ENCODE assay signal across 11 mouse cellular contexts in genomic region chr11:120851132-120851531, GRCm38 (mm10). TPM values are rescaled to one million over a fixed set of nuclear protein-coding genes. Genes with fewer than 3 reads are reported as not detected.
DNase-seq lines count a peak whose midpoint lies in the region; ATAC-seq and TF ChIP-seq lines count a peak whose summit lies in the region.
"Had no signal": no experiment of that assay in that cellular context is flagged by ENCODE, and none has a peak within 500 bp of the region (broad histone marks: within the 10 kb centered on the region; RNA-seq: fewer than 3 reads in every experiment).

No protein-coding gene starts in this region.

- H3K27ac ChIP-seq in stomach, postnatal 0 days (replicated peaks) = peak overlapping the region; percentile 88
- no peak overlapping the region for H3K27ac ChIP-seq in heart, embryonic 11.5 days (ENCODE audit: low read depth, low read length)
- H3K27ac ChIP-seq: heart, embryonic 13.5 days; hindbrain, embryonic 15.5 days; macrophage had no signal

- H3K4me1 ChIP-seq in stomach, postnatal 0 days (replicated peaks; ENCODE audit: control insufficient read depth, insufficient read depth) = peaks cover 6% of the 10 kb centered on the region; the same call in 1 of the 2 replicates
- peaks cover 17% of the 10 kb centered on the region for H3K4me1 ChIP-seq in heart, embryonic 11.5 days (ENCODE audit: control insufficient read depth, insufficient read depth, low read length)
- H3K4me1 ChIP-seq: hindbrain, embryonic 15.5 days had no signal

- no peak for TF ChIP-seq CTCF in stomach, postnatal 0 days (IDR thresholded peaks at IDR 0.05; ENCODE audit: low read depth)

- no peak overlapping the region for H3K4me3 ChIP-seq in stomach, postnatal 0 days (ENCODE audit: low read depth, low read length)
- H3K4me3 ChIP-seq in heart, embryonic 11.5 days (ENCODE audit: low read depth, low read length) = no peak overlapping the region
- H3K4me3 ChIP-seq: heart, embryonic 13.5 days; hindbrain, embryonic 15.5 days had no signal

- no peak overlapping the region for H3K9ac ChIP-seq in stomach, postnatal 0 days (ENCODE audit: low read length)
- no peak overlapping the region for H3K9ac ChIP-seq in heart, embryonic 11.5 days (ENCODE audit: low read depth, low read length)
- H3K9ac ChIP-seq: heart, embryonic 13.5 days; hindbrain, embryonic 15.5 days had no signal

- no peak overlapping the region for H3K4me2 ChIP-seq in stomach, postnatal 0 days (replicated peaks; ENCODE audit: low read depth)
- no peak overlapping the region for H3K4me2 ChIP-seq in heart, embryonic 11.5 days
- H3K4me2 ChIP-seq: heart, embryonic 13.5 days; hindbrain, embryonic 15.5 days had no signal

- H3K9me3 ChIP-seq in stomach, postnatal 0 days (ENCODE audit: control insufficient read depth, low read length) = no peaks in the 10 kb centered on the region
- no peaks in the 10 kb centered on the region for H3K9me3 ChIP-seq in heart, embryonic 11.5 days (replicated peaks; ENCODE audit: control insufficient read depth, low read length)
- H3K9me3 ChIP-seq: heart, embryonic 13.5 days; hindbrain, embryonic 15.5 days had no signal

- WGBS in stomach, postnatal 0 days = 37% methylated on average over 1 of the region's 1 CpGs
- 61% methylated on average over 1 of the region's 1 CpGs for WGBS in heart, embryonic 11.5 days (ENCODE audit: insufficient replicate concordance)

- no peak for TF ChIP-seq EP300 in stomach, postnatal 0 days (optimal IDR thresholded peaks at IDR 0.05)

- peak; percentile 65 for ATAC-seq in stomach, postnatal 0 days (ENCODE audit: low FRiP score, low TSS enrichment)
- no peak for ATAC-seq in heart, embryonic 11.5 days (replicated peaks; ENCODE audit: insufficient number of reproducible peaks, low FRiP score, low TSS enrichment)

- DNase-seq in urinary bladder, postnatal 25 days (ENCODE audit: low spot score) = peak; percentile 29
- no peak for DNase-seq in urinary bladder, adult 2 months (ENCODE audit: low spot score)
- peak; percentile 17 for DNase-seq in induced T-regulatory cell, adult 2 months (ENCODE audit: low read depth)
- peak; percentile 67 to 76 for DNase-seq in kidney, postnatal 25 days
- no peak for DNase-seq in stomach, postnatal 0 days (ENCODE audit: low spot score)
- no peak for DNase-seq in heart, adult 8-10 months (ENCODE audit: low spot score)
- DNase-seq in spleen, postnatal 14 days (ENCODE audit: low spot score in 2 of 2) = no peak

- H3K36me3 ChIP-seq in stomach, postnatal 0 days (ENCODE audit: control insufficient read depth, insufficient read depth, low read length) = no peaks in the 10 kb centered on the region
- H3K36me3 ChIP-seq in heart, embryonic 11.5 days (ENCODE audit: control insufficient read depth, insufficient read depth, low read length) = no peaks in the 10 kb centered on the region
- H3K36me3 ChIP-seq: heart, embryonic 13.5 days; hindbrain, embryonic 15.5 days had no signal

- H3K27me3 ChIP-seq in stomach, postnatal 0 days (ENCODE audit: control insufficient read depth, insufficient read depth, low read length) = no peaks in the 10 kb centered on the region
- H3K27me3 ChIP-seq in heart, embryonic 11.5 days (ENCODE audit: control insufficient read depth, insufficient read depth, low read length) = no peaks in the 10 kb centered on the region
- H3K27me3 ChIP-seq: heart, embryonic 13.5 days; hindbrain, embryonic 15.5 days had no signal

RNA-seq across cellular contexts. Expression of gene Fasn, which starts 26.8 kb away (rescaled TPM):
- 187 and 188 TPM in 2 replicates for polyA plus RNA-seq in urinary bladder, adult 2 months (2012; rRNA removed)
- 16.0 and 19.7 TPM in 2 replicates for polyA plus RNA-seq in stomach, postnatal 0 days (2015; fragmentation: Nextera tagmentation; extraction: Ambion mirVana)
- 10 to 100 TPM; 12.0 to 18.1 (median 14.9) TPM for total RNA-seq in heart, adult 8-10 months (2022)
- polyA plus RNA-seq in heart, embryonic 11.5 days (2014; fragmentation: Nextera tagmentation; extraction: Ambion mirVana) = 33.9 and 42.6 TPM in 2 replicates

RNA-seq across cellular contexts. Expression of gene Dus1l, which starts 54.9 kb away (rescaled TPM):
- polyA plus RNA-seq in urinary bladder, adult 2 months (2012; rRNA removed) = 36.1 and 39.1 TPM in 2 replicates
- polyA plus RNA-seq in stomach, postnatal 0 days (2015; fragmentation: Nextera tagmentation; extraction: Ambion mirVana) = 39.8 and 42.4 TPM in 2 replicates
- 10 to 100 TPM; 25.9 to 32.7 (median 27.6) TPM for total RNA-seq in heart, adult 8-10 months (2022)
- polyA plus RNA-seq in heart, embryonic 11.5 days (2014; fragmentation: Nextera tagmentation; extraction: Ambion mirVana) = 50.0 and 59.9 TPM in 2 replicates

Comparison
In these comparisons a context has a peak if more than half of its experiments do, and no peak if none do; other contexts are left out.
1. DNase-seq: peak in urinary bladder, postnatal 25 days (single experiment), induced T-regulatory cell, adult 2 months (single experiment) and kidney, postnatal 25 days (2 of 2); none in urinary bladder, adult 2 months (single experiment), stomach, postnatal 0 days (single experiment), heart, adult 8-10 months (single experiment) and spleen, postnatal 14 days (0 of 2).